Mouse (Mus musculus) MEL (cell line): Measurements from ENCODE around the gene Celsr1. TPM values are rescaled to one million over a fixed set of nuclear protein-coding genes. Genes with fewer than 3 reads are reported as not detected.

ENCODE experiments used
- DNase-seq: peaks from one replicate; pipeline ENCODE4 v3.0.0; 2011; ENCODE audit warnings: low read depth, low spot score
- H3K27ac ChIP-seq: 2 replicates; pipeline ENCODE4 v1.5.1; 2012; ENCODE audit warnings: low read depth, mild to moderate bottlenecking, control low read depth, low read length, moderate library complexity; ENCODE audit not compliant: control insufficient read depth
- H3K27me3 ChIP-seq, 2 experiments: fragments of 150-350 bp in 1 of 2; sonication (generic) in 1 of 2; 2 replicates each; pipeline ENCODE4 v1.6.1; 2012; ENCODE audit warnings: low read length in 2 of 2, mild to moderate bottlenecking in 2 of 2, improper control_type of control experiment in 1 of 2, moderate library complexity in 1 of 2; ENCODE audit not compliant: insufficient read depth in 2 of 2, control insufficient read depth in 1 of 2
- H3K36me3 ChIP-seq, 2 experiments: 2 replicates each; pipeline ENCODE4 v1.6.1; 2012 to 2014; ENCODE audit warnings: low read length in 2 of 2, improper control_type of control experiment in 1 of 2, inconsistent platforms in 1 of 2, mild to moderate bottlenecking in 1 of 2; ENCODE audit not compliant: insufficient read depth in 2 of 2, control insufficient read depth in 1 of 2
- H3K4me1 ChIP-seq, 2 experiments: fragments of 150-350 bp in 1 of 2; sonication (generic) in 1 of 2; 2 replicates each; pipeline ENCODE4 v1.6.1; 2012; ENCODE audit warnings: low read length in 2 of 2, improper control_type of control experiment in 1 of 2, mild to moderate bottlenecking in 1 of 2; ENCODE audit not compliant: insufficient read depth in 2 of 2, control insufficient read depth in 1 of 2
- H3K4me3 ChIP-seq, 2 experiments: fragments of 150-350 bp in 1 of 2; sonication (generic) in 1 of 2; 2 replicates each; pipeline ENCODE4 v1.5.1; 2012; ENCODE audit warnings: low read depth in 2 of 2, low read length in 2 of 2, mild to moderate bottlenecking in 2 of 2, moderate library complexity in 2 of 2, control low read depth in 1 of 2, improper control_type of control experiment in 1 of 2; ENCODE audit not compliant: control insufficient read depth in 1 of 2, insufficient read depth in 1 of 2
- H3K79me2 ChIP-seq: 2 replicates; pipeline ENCODE4 v1.6.1; 2012; ENCODE audit warnings: mild to moderate bottlenecking, low read length, moderate library complexity; ENCODE audit not compliant: control insufficient read depth, poor library complexity, insufficient read depth
- H3K9ac ChIP-seq: 2 replicates; pipeline ENCODE4 v1.6.1; 2012; ENCODE audit warnings: low read depth, mild to moderate bottlenecking, control low read depth, low read length, moderate library complexity; ENCODE audit not compliant: control insufficient read depth, poor library complexity, severe bottlenecking
- H3K9me3 ChIP-seq: fragments of 150-350 bp; sonication (generic); replicated peaks from 2 replicates; pipeline ENCODE4 v1.6.1; 2012; ENCODE audit warnings: mild to moderate bottlenecking, low read length, improper control_type of control experiment, moderate library complexity; ENCODE audit not compliant: insufficient read depth
- BHLHE40 ChIP-seq: IDR thresholded peaks from 2 replicates; pipeline ENCODE4 v1.6.1; 2012; ENCODE audit warnings: low read depth, mild to moderate bottlenecking, inconsistent platforms, low read length, improper control_type of control experiment, borderline replicate concordance
- CHD1 ChIP-seq: IDR thresholded peaks from 2 replicates; pipeline ENCODE4 v1.6.1; 2012; ENCODE audit warnings: low read depth, mild to moderate bottlenecking, inconsistent platforms, low read length, improper control_type of control experiment
- CTCF ChIP-seq, 3 experiments: IDR thresholded peaks in 2 of 3; conservative IDR thresholded peaks in 1 of 3; 2 replicates each; pipeline ENCODE4 v1.5.1; 2011 to 2012; ENCODE audit warnings: low read length in 3 of 3, low read depth in 2 of 3, mild to moderate bottlenecking in 2 of 3, improper control_type of control experiment in 1 of 3, inconsistent platforms in 1 of 3, mixed read lengths in 1 of 3, moderate library complexity in 1 of 3; ENCODE audit not compliant: control insufficient read depth in 1 of 3, insufficient read depth in 1 of 3, poor library complexity in 1 of 3, severe bottlenecking in 1 of 3
- GABPA ChIP-seq: IDR thresholded peaks from 2 replicates; pipeline ENCODE4 v1.6.1; 2012; ENCODE audit warnings: low read depth, mild to moderate bottlenecking, inconsistent platforms, low read length, improper control_type of control experiment, moderate library complexity
- GATA1 ChIP-seq: IDR thresholded peaks from 2 replicates; pipeline ENCODE4 v1.6.1; 2011; ENCODE audit warnings: low read depth, low read length, improper control_type of control experiment
- KAT2A ChIP-seq: conservative IDR thresholded peaks from 2 replicates; pipeline ENCODE4 v1.6.1; 2012; ENCODE audit warnings: low read depth, low read length, improper control_type of control experiment, inconsistent platforms
- MEF2A ChIP-seq: IDR thresholded peaks from 2 replicates; pipeline ENCODE4 v1.6.1; 2014; ENCODE audit warnings: low read depth, mild to moderate bottlenecking, inconsistent platforms, low read length, improper control_type of control experiment; ENCODE audit not compliant: poor library complexity, insufficient replicate concordance, severe bottlenecking; ENCODE audit errors: extremely low read depth
- MYB ChIP-seq: IDR thresholded peaks from 2 replicates; pipeline ENCODE4 v1.6.1; 2011; ENCODE audit warnings: mild to moderate bottlenecking, low read depth, low read length, improper control_type of control experiment
- NRF1 ChIP-seq: IDR thresholded peaks from 2 replicates; pipeline ENCODE4 v1.6.1; 2014; ENCODE audit warnings: low read depth, mild to moderate bottlenecking, inconsistent platforms, low read length, improper control_type of control experiment, moderate library complexity; ENCODE audit not compliant: poor library complexity, insufficient read depth, severe bottlenecking
- POLR2A ChIP-seq, 2 experiments: IDR thresholded peaks; 2 replicates each; pipeline ENCODE4 v1.6.1; 2011 to 2012; ENCODE audit warnings: low read length in 2 of 2, mild to moderate bottlenecking in 2 of 2, control low read depth in 1 of 2, improper control_type of control experiment in 1 of 2, low read depth in 1 of 2, moderate library complexity in 1 of 2; ENCODE audit not compliant: control insufficient read depth in 1 of 2, insufficient read depth in 1 of 2, poor library complexity in 1 of 2
- SIN3A ChIP-seq: IDR thresholded peaks from 2 replicates; pipeline ENCODE4 v1.6.1; 2012; ENCODE audit warnings: low read length, improper control_type of control experiment, inconsistent platforms
- SMC3 ChIP-seq: IDR thresholded peaks from 2 replicates; pipeline ENCODE4 v1.6.1; 2011; ENCODE audit warnings: low read depth, low read length, improper control_type of control experiment
- ZC3H11A ChIP-seq: IDR thresholded peaks from 2 replicates; pipeline ENCODE4 v1.6.1; 2012; ENCODE audit warnings: low read depth, mild to moderate bottlenecking, inconsistent platforms, low read length, improper control_type of control experiment
- ZNF384 ChIP-seq: IDR thresholded peaks from 2 replicates; pipeline ENCODE4 v1.6.1; 2012; ENCODE audit warnings: low read depth, mild to moderate bottlenecking, inconsistent platforms, low read length, improper control_type of control experiment
- polyA plus RNA-seq, 2 experiments: library from polyadenylated mRNA; stranded (reverse) in 1 of 2; unstranded in 1 of 2; fragments of >175 nt in 1 of 2; fragments of >200 nt in 1 of 2; gene quantifications; 2 replicates each; pipeline versions ENCODE4 v1.2.1 to v1.2.4; 2012; ENCODE audit warnings: low replicate concordance in 2 of 2, low read depth in 1 of 2; ENCODE audit not compliant: insufficient read length in 2 of 2, insufficient read depth in 1 of 2, missing spikeins in 1 of 2
- total RNA-seq: library from RNA; depleted of rRNA; stranded (reverse); fragments of 300-350 nt; gene quantifications from 2 replicates; pipeline ENCODE4 v1.2.3, GENCODE M21; 2012

Gene Celsr1
- total and polyA plus RNA-seq, 3 experiments = 0.12 to 0.42 TPM; not detected in 1

DNA sequence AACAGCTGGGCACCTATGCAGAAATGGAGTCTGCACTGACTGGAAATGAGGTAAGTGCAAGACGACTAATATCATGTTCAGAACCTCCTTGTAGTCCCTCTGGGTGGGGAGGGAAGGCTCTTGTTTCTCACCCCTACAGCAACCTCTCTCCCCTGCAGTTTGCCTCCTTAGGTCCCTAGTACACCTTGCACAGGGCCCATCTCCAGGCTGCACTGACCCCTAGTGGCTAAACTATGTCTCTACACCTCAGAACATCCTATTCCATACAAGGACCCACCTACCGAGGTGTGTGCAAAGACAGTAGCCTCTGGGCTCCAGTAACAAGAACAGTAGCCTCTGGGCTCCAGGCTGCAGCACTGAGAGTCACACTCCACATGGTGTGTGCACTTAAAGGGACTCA, 5.2 kb upstream of the Celsr1 start:
- Histone ChIP-seq H3K27ac (no peak overlapping the region), H3K9me3 (no peaks in the 10 kb centered on the region), H3K36me3 (no peaks in the 10 kb centered on the region), H3K4me1 (no peaks in the 10 kb centered on the region), H3K27me3 (no peaks in the 10 kb centered on the region), H3K9ac (no peak overlapping the region), H3K4me3 (no peak overlapping the region)
- peak; percentile 85 for DNase-seq
- peak; percentile 99 for TF ChIP-seq ZC3H11A
- TF ChIP-seq SMC3 = peak; percentile 99
- TF ChIP-seq CTCF (IDR thresholded peaks at IDR 0.05 in 2 of 3, conservative IDR thresholded peaks at IDR 0.05 in 1 of 3; ENCODE audit: control insufficient read depth in 1 of 3, insufficient read depth in 1 of 3, low read depth in 2 of 3, low read length in 3 of 3, poor library complexity in 1 of 3, severe bottlenecking in 1 of 3) = peak; percentile 94 to 99 (median 96)
- no peak for TF ChIP-seq GATA1
- TF ChIP-seq, all 39 proteins: peak for 3
- H3K79me2 ChIP-seq = no peaks in the 10 kb centered on the region

DNA sequence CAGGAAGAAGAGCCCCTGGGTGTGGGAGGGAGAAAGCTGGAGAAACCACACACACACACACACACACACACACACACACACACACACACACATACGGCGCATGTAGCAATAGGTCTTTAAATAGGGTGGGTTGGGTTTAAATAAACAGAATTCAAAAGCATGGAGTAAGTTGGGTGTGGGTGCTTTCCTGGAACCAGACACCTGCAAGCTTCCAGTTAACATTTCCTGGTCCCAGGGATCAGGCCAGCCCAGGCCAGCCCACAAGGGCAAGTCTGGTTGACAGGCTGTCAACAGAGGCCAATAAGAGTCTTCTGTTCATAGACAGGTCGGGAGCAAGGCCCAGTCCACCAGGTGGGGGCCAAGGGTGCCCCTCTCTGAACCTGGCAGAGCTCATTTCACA, 2.3 kb upstream of the Celsr1 start:
- Histone ChIP-seq H3K27ac (no peak overlapping the region), H3K4me1 (no peaks in the 10 kb centered on the region), H3K79me2 (no peaks in the 10 kb centered on the region), H3K4me3 (no peak overlapping the region), H3K9me3 (no peaks in the 10 kb centered on the region)
- no peak for TF ChIP-seq MEF2A
- TF ChIP-seq NRF1 = no peak
- TF ChIP-seq KAT2A = no peak
- TF ChIP-seq CHD1 = no peak
- TF ChIP-seq MYB = no peak
- TF ChIP-seq SIN3A = no peak
- TF ChIP-seq GABPA = no peak
- TF ChIP-seq GATA1 = no peak
- TF ChIP-seq BHLHE40 = no peak
- no peak for TF ChIP-seq POLR2A (IDR thresholded peaks at IDR 0.05; ENCODE audit: control insufficient read depth in 1 of 2, insufficient read depth in 1 of 2, low read depth in 1 of 2, low read length in 2 of 2, poor library complexity in 1 of 2)
- TF ChIP-seq, all 39 proteins: peak for 0
- Histone ChIP-seq H3K9ac (no peak overlapping the region), H3K36me3 (no peaks in the 10 kb centered on the region), H3K27me3 (no peaks in the 10 kb centered on the region)
- DNase-seq = no peak

DNA sequence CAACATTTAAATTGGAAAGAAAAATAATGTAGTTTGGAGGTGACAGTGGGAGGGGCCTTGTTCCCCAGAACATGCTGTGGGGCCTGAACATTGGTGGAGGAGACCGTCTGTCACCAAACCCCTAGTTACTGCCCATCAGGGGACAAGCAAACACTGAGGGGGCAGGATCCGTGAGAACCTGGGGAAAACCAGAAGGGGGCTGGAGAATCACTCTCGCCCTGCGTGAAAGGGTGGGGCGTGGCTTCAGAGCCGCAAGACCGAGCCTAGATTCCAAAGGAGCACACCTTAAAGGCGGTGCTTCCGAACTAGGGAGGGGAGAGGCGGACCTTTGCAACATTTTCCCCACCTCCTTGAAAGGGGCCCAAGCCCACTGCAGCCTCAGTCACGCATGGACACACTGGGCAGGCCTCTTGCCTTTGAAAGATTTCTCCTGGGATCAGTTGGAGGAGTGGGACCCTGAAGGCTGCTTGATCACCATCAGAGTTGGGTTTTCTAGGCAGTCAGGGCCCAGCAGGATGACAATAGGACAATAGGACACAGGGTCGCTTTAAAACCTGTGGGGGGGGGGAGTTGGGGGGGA, 1.3 kb upstream of the Celsr1 start:
- no peak overlapping the region for H3K27ac ChIP-seq
- no peak overlapping the region for H3K4me3 ChIP-seq
- no peaks in the 10 kb centered on the region for H3K79me2 ChIP-seq
- no peaks in the 10 kb centered on the region for H3K27me3 ChIP-seq
- H3K9ac ChIP-seq = no peak overlapping the region
- H3K9me3 ChIP-seq = no peaks in the 10 kb centered on the region
- H3K4me1 ChIP-seq = no peaks in the 10 kb centered on the region
- DNase-seq = no peak
- no peaks in the 10 kb centered on the region for H3K36me3 ChIP-seq
- no peak for TF ChIP-seq GATA1
- TF ChIP-seq ZNF384 = no peak
